Mouse (Mus musculus): ENCODE measurements around the gene Bfar.

GRCm38 (mm10) chr16:13748124-13748523, 76.5 kb downstream of the Bfar start:
- no peak for TF ChIP-seq EP300 (IDR thresholded peaks at IDR 0.05; ENCODE audit: low read length)
- no peak for TF ChIP-seq CHD1 (IDR thresholded peaks at IDR 0.05; ENCODE audit: low read depth, low read length)
- no peak for TF ChIP-seq POLR2A (IDR thresholded peaks at IDR 0.05; ENCODE audit: low read depth, low read length)
- TF ChIP-seq HCFC1 (IDR thresholded peaks at IDR 0.05; ENCODE audit: low read depth, low read length), result no peak
- no peak for TF ChIP-seq MAX (IDR thresholded peaks at IDR 0.05; ENCODE audit: low read length)
- no peak for TF ChIP-seq BHLHE40 (IDR thresholded peaks at IDR 0.05; ENCODE audit: low read depth, low read length)
- no peak for TF ChIP-seq CTCF (conservative IDR thresholded peaks at IDR 0.05 in 1 of 2, IDR thresholded peaks at IDR 0.05 in 1 of 2; ENCODE audit: low read depth in 2 of 2, low read length in 2 of 2)
- TF ChIP-seq ZMIZ1 (IDR thresholded peaks at IDR 0.05; ENCODE audit: low read depth, low read length), result no peak
- TF ChIP-seq MAZ (IDR thresholded peaks at IDR 0.05; ENCODE audit: low read depth, low read length), result no peak
- TF ChIP-seq ZKSCAN1 (IDR thresholded peaks at IDR 0.05; ENCODE audit: borderline replicate concordance, low read depth, low read length), result no peak
- no peak for TF ChIP-seq CHD2 (IDR thresholded peaks at IDR 0.05; ENCODE audit: low read length)
- no peak for TF ChIP-seq RAD21 (IDR thresholded peaks at IDR 0.05; ENCODE audit: low read depth, low read length)
- TF ChIP-seq MYC (IDR thresholded peaks at IDR 0.05; ENCODE audit: low read depth, low read length), result no peak
- no peak for TF ChIP-seq MAFK (IDR thresholded peaks at IDR 0.05; ENCODE audit: insufficient replicate concordance, low read length)

Data from CH12.LX (cell line).